Mouse (Mus musculus): Measurements from ENCODE around the gene Zfp651.
A peak's percentile ranks its signal among the peaks of the same experiment; 100 is the strongest.

Gene Zfp651

DNA sequence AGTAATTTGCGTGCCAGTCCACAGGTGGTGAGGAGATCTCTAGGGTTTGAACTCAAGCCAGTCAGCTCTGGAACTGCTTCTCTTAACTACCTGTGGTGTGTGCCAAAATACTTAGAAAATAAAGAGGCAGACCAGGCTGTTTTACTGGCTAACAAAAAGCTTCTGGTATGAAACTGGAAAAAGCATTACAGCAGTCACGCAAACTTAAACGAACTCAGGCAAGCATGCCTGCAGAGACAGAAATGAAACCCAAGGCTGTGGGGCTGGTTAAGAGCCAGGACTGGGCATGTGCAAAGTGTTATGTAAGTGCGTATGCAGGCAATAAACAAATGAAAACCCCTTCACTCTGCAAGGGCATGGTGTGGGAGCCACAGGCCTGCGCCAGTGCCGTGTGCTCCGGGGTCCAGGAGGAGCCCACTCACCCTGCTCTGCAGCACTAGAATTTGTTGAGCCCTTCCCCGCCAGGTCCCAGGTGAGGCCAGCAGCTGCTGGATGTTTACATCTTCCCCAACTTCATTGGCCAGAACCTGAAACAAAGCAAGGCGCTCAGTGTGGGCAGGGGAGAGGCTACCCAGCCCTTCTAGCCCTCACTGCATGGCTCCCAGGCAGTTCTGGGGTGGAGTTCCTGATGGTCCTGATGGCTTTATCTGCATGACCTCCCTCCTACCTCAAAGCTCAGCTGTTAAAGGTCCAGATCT lies 60.1 kb downstream of the Zfp651 start:
- DNase-seq = peak; percentile 42

DNA sequence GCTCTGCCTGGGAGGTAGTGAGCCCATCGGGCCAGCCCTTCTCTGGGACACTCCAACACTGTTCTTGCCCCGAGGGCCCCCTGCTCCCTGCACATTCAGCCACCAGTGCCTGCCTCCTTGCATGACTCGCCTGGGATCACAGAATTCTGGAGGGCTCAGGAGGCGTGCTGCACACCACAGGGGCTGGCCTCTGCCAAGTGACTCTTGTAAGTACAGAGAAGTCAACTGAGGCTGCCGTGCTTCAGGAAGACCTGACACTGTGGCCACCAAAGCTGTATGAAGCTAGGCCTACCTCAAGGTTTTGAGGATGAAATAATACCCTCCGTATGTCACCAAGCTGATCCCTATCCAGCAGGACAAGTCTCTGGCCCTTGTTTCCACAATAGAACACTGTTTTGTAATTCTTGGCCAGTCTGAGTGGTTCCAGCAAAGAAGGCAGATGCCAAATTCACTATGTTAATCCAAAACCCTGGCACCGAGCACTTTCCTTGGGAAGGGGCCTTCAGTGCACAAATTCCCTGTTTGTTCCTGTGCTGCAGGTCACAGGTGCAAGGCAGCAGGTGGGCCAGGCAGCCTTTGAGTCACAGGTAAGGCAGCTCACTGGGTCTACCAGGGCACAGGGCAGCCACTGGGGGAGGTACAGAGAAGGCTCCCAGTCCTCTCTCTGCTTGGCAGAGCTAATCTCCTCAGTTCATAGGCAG lies 60.8 kb downstream of the Zfp651 start:
- peak; percentile 34 for DNase-seq

DNA sequence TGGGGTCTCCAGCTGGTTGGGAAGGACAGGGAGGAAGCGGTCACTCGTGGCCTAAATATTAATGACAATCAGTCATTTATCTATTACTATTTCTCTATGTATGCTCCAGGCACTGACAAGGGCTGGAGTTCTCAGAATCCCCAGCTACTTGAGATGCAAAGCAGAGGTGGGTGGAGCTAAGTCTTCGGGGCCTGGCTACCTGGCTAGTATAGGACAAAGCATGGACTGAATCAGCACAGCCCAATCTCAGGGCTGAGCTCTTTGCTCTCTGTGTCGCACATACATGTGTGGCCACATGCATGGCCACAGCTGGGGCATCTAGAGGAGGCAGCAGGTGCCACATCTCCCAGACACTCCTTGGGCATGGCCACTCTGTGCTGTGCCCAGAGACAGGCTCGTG lies 61.6 kb downstream of the Zfp651 start:
- DNase-seq = peak; percentile 16

Data from kidney, adult 18-20 months (tissue).